Mouse (Mus musculus) midbrain, embryonic 10.5 days (tissue): ENCODE measurements around the gene Ezr. TPM values are rescaled to one million over a fixed set of nuclear protein-coding genes. Genes with fewer than 3 reads are reported as not detected.

Source experiments
- DNase-seq: peaks from one replicate; pipeline ENCODE4 v3.0.0-alpha.2; 2017; ENCODE audit warnings: low spot score
- H3K27ac ChIP-seq: fragments of 300-500 bp; sonication (generic); replicated peaks from 2 replicates; pipeline ENCODE4 v1.5.1; 2016; ENCODE audit warnings: mild to moderate bottlenecking
- H3K27me3 ChIP-seq: fragments of 300-500 bp; sonication (generic); 2 replicates; pipeline ENCODE4 v1.6.1; 2016; ENCODE audit warnings: low read depth, mild to moderate bottlenecking; ENCODE audit not compliant: poor library complexity, severe bottlenecking
- H3K36me3 ChIP-seq: fragments of 300-500 bp; sonication (generic); 2 replicates; pipeline ENCODE4 v1.6.1; 2016; ENCODE audit warnings: mild to moderate bottlenecking, moderate library complexity
- H3K4me1 ChIP-seq: fragments of 300-500 bp; sonication (generic); 2 replicates; pipeline ENCODE4 v1.6.1; 2016
- H3K4me3 ChIP-seq: fragments of 300-500 bp; sonication (generic); 2 replicates; pipeline ENCODE4 v1.5.1; 2016; ENCODE audit warnings: mild to moderate bottlenecking, moderate library complexity
- H3K9me3 ChIP-seq: fragments of 300-500 bp; sonication (generic); replicated peaks from 2 replicates; pipeline ENCODE4 v1.6.1; 2016; ENCODE audit warnings: mild to moderate bottlenecking
- WGBS: fragments of 180-500 bp; shearing (Covaris S2); methylation state at CpG from one replicate; pipeline ENCODE4 v1.1.7; 2016; 5-methylcytosine and 5-hydroxymethylcytosine counted together
- polyA plus RNA-seq: library from polyadenylated mRNA; unstranded; fragments of >200 nt; fragmentation: Nextera tagmentation; extraction: Ambion mirVana; gene quantifications from 2 replicates; pipeline ENCODE4 v1.2.1, GENCODE M21; 2016

Ezr gene
- polyA plus RNA-seq, 1 experiment from 2014 or later, result 56.7 TPM

DNA sequence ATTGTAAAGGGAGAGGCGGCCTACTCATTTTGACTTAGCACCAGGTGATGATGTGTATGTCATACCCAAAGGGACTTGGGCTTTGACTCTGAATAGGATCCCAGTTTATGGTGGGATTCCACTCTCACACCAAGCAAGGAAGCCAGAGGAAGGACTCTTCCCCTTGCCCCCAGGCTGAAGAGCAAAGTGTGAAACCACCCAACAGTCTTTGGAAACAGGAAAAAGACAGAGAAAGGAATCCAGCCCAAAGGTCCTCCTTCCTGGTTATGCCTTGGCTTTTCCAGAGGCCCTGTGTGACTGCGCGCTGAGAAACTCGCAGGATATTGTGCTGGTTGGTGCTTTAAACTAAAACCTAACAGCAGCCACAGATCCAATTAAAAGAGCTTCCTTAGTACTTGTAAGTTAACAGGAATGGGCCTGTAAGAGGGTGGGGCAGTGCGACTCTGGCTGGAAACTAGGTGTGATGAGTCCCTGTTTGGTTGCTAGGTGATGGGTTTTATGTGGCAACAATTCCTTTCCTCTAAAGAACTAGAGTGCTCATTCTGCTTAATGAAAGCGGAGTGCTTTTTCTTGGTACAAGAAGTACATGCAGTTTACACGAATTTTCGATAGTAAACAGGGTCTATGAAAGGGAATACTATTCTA is 26.1 kb upstream of the Ezr start:
- Histone ChIP-seq H3K9me3 (no peaks in the 10 kb centered on the region), H3K27me3 (no peaks in the 10 kb centered on the region), H3K36me3 (no peaks in the 10 kb centered on the region), H3K4me3 (no peak overlapping the region), H3K4me1 (peaks cover 33% of the 10 kb centered on the region), H3K27ac (no peak overlapping the region)
- WGBS, result 52% methylated on average over 8 of the region's 8 CpGs
- no peak for DNase-seq

DNA sequence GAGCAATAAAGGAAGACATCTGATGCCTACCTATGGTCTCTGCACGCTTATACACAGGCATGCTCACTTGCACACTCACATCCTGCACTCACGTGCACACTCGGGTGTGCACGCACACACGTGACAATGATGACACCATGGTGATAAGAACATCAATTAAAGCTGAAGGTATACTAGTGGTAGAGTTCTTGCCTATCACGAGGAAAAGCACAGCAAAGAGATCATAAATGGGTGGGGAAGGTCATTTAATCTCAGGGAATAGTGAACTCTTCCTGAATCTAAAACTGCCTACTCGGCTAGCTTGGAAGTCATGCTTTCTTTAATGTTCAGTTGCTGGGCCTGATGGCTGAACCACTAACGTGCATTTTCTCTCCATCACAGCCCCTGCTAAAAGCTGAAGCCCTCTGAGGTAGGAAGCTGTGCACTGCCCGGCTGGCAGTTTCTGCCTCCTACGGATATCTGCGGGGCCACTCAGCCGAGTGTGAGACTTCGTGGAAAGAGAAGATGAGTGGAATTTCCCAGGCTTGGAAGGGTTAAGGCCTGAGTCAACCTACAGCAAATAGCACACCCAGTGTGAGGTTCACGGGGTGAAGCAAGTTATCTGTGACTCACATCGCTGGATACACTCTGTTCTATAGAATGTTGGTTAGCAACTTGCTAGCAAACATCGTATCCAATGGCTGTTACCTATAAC is 25.4 kb upstream of the Ezr start:
- H3K27ac ChIP-seq, result no peak overlapping the region
- WGBS, result 89% methylated on average over 16 of the region's 16 CpGs
- peaks cover 28% of the 10 kb centered on the region for H3K4me1 ChIP-seq
- H3K4me3 ChIP-seq, result no peak overlapping the region
- H3K36me3 ChIP-seq, result no peaks in the 10 kb centered on the region
- H3K27me3 ChIP-seq, result no peaks in the 10 kb centered on the region
- DNase-seq, result no peak
- no peaks in the 10 kb centered on the region for H3K9me3 ChIP-seq

DNA sequence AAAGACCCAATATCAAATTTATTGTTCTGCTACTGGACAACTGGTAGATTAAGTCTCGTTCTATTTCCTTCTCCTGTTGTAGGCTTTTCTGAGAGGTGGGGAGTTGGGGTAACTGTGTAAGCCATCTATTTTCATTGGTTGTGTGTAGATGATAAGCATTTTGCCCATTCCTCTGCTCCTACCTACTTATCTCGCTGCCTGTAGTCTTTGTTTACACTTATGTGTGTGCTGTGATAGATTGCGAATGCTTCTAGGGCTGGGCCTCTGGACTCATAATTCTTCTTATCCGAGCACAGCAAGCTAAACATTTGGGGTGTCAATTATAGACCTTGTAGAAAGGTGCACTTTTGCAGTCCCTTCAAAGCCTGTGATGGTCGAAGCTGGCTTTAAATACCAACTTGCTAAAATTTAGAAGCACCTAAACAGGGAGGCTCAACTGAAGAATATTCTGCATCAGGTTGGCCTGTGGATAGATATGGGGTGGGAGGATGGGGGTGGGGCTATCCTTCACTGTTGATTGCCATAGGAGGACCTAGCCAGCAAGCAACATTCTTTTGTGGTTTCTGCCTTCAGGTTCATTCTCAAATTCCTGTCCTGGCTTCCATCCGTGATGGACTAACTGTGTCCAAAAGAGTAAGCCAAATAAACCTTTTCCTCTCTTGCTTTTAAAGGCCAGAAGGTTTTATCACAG is 22.4 kb upstream of the Ezr start:
- Histone ChIP-seq H3K4me3 (no peak overlapping the region), H3K4me1 (peaks cover 17% of the 10 kb centered on the region), H3K9me3 (peaks cover 17% of the 10 kb centered on the region), H3K27ac (no peak overlapping the region), H3K27me3 (no peaks in the 10 kb centered on the region), H3K36me3 (no peaks in the 10 kb centered on the region)
- no peak for DNase-seq
- 84% methylated on average over 6 of the region's 6 CpGs for WGBS

DNA sequence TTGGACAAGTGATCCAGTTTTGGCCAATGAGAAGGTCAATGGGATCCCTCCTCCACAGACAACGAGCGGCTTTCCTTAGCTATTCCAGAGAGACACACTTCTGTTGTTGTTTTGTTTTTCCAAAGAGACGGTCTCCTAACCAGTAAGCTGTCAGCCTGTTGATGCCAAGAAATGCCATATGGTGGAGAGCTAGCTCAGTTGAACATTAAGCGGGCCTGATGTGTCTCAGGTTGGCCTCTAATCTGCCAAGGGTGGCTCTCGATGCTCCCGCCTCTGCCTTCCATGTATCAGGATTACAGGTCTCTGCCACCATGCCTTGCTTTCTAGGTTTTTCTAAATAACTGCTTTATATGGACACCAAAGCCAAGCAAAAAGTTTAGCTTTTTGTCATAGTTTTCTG is 21.5 kb upstream of the Ezr start:
- H3K27me3 ChIP-seq, result no peaks in the 10 kb centered on the region
- H3K36me3 ChIP-seq, result no peaks in the 10 kb centered on the region
- peaks cover 13% of the 10 kb centered on the region for H3K4me1 ChIP-seq
- DNase-seq, result no peak
- peaks cover 17% of the 10 kb centered on the region for H3K9me3 ChIP-seq
- WGBS, result 91% methylated on average over 6 of the region's 6 CpGs
- no peak overlapping the region for H3K4me3 ChIP-seq
- no peak overlapping the region for H3K27ac ChIP-seq

DNA sequence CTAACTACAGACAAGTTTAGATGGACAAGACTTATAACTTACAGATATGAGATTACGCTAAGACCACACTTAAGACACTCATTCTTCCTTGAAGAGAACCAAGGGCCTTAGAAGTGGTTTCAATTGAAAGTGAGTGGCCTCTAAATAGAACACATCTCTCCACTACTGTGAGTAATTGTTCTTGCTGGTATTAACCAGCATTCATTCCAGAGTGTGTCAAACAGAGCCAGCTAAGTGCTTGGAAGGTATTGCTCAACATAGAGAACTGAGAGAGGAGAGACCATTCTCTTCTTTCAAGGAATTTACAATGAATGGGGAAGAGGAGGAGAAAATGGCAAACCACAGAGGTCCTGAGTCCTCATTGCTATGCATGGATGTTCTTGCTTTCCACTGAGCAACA is 21.0 kb upstream of the Ezr start:
- 94% methylated on average over 1 of the region's 1 CpGs for WGBS
- H3K27ac ChIP-seq, result no peak overlapping the region
- no peak overlapping the region for H3K4me3 ChIP-seq

DNA sequence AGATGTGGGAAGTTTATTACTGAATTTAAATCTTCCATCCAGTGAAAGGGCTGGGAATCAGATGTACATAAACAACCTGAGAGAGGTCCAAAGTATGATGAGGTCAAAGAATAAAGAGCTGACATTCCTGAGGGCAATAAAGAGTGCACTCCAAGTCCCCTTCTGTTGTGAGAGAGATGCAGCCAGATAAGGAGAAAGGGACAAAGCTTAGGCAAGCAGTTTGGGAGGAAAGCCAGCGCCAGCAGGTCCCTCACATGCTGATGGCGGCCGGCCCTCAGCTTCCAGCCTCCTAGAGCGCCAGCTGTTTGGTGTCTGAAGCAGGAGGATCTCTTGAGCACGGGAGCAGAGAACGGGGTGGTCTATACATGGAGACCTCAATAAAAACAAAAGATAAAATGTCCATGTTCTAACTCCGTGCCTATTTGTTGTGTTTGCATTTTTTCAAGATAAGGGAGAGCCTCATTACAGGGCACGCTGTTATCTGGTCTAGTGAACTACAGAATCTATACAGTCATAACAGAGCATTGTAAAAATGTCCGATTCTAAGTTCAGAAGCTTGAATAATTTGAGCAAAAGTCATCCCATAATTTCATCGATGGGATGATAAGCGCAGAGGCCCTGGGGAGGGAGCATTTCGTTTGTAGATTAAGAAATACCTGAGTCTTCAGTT is 15.9 kb upstream of the Ezr start:
- no peak for DNase-seq
- Histone ChIP-seq H3K27ac (no peak overlapping the region), H3K4me3 (no peak overlapping the region), H3K9me3 (peaks cover 17% of the 10 kb centered on the region), H3K36me3 (no peaks in the 10 kb centered on the region), H3K27me3 (no peaks in the 10 kb centered on the region), H3K4me1 (peaks cover 12% of the 10 kb centered on the region)
- 90% methylated on average over 12 of the region's 12 CpGs for WGBS

More for the DNA sequence above, 21.0 kb upstream of the Ezr start:
- Histone ChIP-seq H3K27me3 (no peaks in the 10 kb centered on the region), H3K9me3 (peaks cover 17% of the 10 kb centered on the region), H3K36me3 (no peaks in the 10 kb centered on the region), H3K4me1 (peaks cover 8% of the 10 kb centered on the region)
- no peak for DNase-seq

DNA sequence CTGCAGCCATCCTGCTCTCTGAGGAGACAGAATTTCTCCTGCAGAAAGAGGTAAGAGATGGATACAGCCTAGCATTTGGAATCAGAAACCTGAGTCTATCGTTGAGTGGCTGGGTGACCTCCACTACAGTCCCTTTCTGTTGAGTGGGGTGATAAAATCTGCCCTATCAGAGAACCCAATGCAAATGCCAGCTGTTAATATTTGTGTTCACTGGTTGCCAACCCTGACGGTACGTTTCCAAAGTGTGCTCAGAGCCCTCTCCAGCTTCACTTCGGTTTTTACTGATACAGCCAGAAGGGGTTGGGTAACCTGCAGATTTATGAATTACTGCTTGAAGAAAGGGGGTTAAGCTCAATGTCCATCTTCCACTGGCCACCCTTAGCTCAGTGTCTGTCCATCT is 14.9 kb upstream of the Ezr start:
- Histone ChIP-seq H3K9me3 (peaks cover 15% of the 10 kb centered on the region), H3K27ac (no peak overlapping the region), H3K27me3 (no peaks in the 10 kb centered on the region), H3K36me3 (no peaks in the 10 kb centered on the region), H3K4me1 (peaks cover 12% of the 10 kb centered on the region), H3K4me3 (no peak overlapping the region)
- 86% methylated on average over 4 of the region's 4 CpGs for WGBS
- DNase-seq, result no peak

DNA sequence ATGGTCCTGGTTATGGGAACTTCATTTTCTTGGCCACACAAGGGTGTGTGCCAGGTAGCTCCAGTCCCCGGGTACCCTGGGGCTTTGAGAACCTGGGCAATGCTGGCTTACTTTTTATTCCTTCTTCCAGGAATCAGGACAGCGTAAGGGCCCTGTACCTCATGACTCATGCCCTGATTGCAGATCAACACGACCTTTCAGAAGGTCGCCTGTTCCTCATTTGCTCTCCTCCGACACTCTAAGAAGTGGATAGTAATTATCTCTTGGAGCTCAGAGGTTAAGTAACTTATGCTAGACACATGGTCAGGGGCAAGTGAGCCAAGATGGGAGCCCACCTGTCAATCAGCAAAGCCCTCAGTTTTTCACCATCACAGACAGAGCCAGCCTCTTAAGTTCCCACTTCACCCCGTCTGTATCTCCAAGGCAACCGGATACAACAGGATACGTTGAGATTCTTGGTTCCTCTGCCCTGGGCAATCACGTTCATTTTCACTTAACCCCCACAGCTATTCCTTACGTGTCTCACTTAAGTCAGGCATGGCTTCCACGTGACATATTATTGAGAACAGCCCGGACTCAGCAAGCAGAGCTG is 11.7 kb upstream of the Ezr start:
- no peak for DNase-seq
- no peak overlapping the region for H3K27ac ChIP-seq
- 74% methylated on average over 12 of the region's 12 CpGs for WGBS

DNA sequence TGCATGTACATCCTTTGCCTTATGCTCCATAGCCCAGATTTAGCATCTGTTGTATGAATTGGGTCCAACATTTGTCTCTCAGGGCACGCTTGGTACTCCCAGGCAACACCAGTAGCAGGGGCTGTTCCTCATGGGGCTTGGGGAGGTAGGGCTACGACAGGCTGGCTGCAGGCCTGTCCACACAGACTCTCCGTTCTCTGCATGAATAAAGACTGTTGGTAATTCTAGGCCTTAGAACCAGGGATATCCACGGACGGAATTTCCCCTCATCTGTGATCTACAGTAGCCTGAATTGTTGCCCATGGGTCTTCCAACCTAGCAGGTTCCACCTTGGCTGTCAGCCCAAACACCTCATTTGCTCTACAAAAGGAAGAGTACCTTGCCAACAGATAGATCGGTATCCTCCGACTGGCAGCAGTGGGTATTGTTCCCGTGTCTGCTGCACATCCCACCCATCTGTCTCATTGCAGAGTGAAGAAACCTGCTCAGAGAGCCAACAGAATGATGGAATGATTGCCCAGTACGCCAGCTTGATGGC is 7.1 kb upstream of the Ezr start:
- WGBS, result 89% methylated on average over 9 of the region's 9 CpGs
- no peak for DNase-seq
- Histone ChIP-seq H3K27me3 (0 out of 2 replicates have a peak, but pooled peaks cover 10% of the 10 kb centered on the region), H3K36me3 (no peaks in the 10 kb centered on the region), H3K4me1 (peaks cover 7% of the 10 kb centered on the region), H3K27ac (no peak overlapping the region), H3K9me3 (no peaks in the 10 kb centered on the region), H3K4me3 (no peak overlapping the region)

More for the DNA sequence above, 11.7 kb upstream of the Ezr start:
- H3K9me3 ChIP-seq, result no peaks in the 10 kb centered on the region
- H3K36me3 ChIP-seq, result no peaks in the 10 kb centered on the region
- peaks cover 12% of the 10 kb centered on the region for H3K4me1 ChIP-seq
- H3K27me3 ChIP-seq, result no peaks in the 10 kb centered on the region
- no peak overlapping the region for H3K4me3 ChIP-seq

DNA sequence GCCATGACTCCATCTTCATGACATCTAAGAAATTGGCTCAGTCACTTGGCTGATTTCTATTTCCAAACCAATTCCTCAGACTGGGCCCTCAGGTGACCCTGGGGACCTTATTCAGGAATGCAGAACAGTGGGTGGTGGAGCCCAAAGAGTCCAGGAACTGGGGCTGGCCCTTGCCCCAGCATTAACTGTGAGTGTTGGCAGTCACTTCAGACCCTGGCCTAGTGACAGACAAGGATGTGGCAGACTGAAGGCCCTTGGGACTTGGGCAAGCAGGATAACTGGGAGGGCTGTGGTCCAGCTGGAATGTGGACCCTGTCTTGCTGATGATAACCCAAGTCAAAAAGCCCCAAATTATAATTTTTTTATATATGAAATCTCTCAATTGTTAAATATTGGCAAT is 6.5 kb upstream of the Ezr start:
- Histone ChIP-seq H3K27me3 (peaks cover 15% of the 10 kb centered on the region), H3K27ac (no peak overlapping the region), H3K4me1 (0 out of 2 replicates have a peak, but pooled peaks cover 2% of the 10 kb centered on the region), H3K36me3 (no peaks in the 10 kb centered on the region), H3K9me3 (no peaks in the 10 kb centered on the region), H3K4me3 (no peak overlapping the region)
- no peak for DNase-seq

DNA sequence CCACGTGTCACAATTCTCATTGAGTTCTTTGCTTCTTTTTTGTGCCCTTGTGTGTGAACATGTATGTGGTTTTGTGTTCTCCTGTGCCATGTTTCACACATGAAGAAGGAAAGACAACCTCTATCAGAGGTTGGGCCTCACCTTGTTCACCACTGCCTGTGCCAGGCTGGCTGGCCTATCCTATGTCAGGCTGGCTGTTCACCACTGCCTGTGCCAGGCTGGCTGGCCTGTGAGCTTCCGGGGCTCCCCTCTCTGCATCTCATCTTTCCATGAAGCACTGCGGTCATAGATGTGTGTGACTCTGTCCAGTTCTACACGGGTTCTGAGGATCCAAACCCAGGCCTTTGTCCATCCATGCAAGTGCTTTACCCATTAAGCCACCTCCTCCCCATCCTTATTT is 4.7 kb upstream of the Ezr start:
- Histone ChIP-seq H3K36me3 (no peaks in the 10 kb centered on the region), H3K4me3 (no peak overlapping the region), H3K27me3 (peaks cover 27% of the 10 kb centered on the region), H3K9me3 (no peaks in the 10 kb centered on the region), H3K4me1 (peaks cover 15% of the 10 kb centered on the region), H3K27ac (no peak overlapping the region)
- DNase-seq, result no peak
- 91% methylated on average over 4 of the region's 4 CpGs for WGBS

DNA sequence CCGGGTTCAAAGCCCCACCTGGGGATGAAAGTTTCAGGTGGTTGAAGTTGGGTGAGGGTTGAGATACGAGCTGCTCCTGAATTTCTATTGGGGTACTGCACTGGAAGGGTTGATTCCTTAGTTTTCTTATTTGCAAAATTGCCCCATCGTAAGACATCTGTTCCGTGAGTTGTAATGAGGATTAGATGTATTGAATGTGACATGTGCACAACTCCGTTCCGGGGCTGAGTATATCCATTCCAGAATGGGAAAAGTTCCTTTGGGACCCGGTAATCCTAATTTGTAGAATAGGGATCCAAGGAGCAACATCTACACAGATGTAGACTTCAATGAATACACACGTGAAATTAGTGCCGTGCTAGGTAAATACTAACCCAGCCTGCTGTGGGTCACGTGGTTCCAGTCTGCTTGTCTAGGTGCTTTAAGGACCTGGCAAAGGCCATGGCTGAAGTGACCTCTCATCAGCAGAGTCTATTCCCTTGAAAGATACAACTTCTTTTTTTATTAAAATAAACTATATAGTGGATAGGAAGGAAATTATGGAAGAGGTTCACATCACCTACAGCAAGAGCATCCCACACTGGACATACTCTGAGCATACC is 1.3 kb upstream of the Ezr start:
- H3K36me3 ChIP-seq, result no peaks in the 10 kb centered on the region
- no peak for DNase-seq
- H3K27ac ChIP-seq, result peak overlapping the region; percentile 94; the same call in 1 of the 2 replicates
- WGBS, result 51% methylated on average over 10 of the region's 10 CpGs
- peak overlapping the region; percentile 89 for H3K4me3 ChIP-seq
- peaks cover 60% of the 10 kb centered on the region for H3K27me3 ChIP-seq
- no peaks in the 10 kb centered on the region for H3K9me3 ChIP-seq
- H3K4me1 ChIP-seq, result peaks cover 49% of the 10 kb centered on the region
